Mouse (Mus musculus): ENCODE data around the gene Dnaaf5. TPM values are rescaled to one million over a fixed set of nuclear protein-coding genes. Genes with fewer than 3 reads are reported as not detected.

Gene Dnaaf5
- polyA plus RNA-seq, 1 experiment, result 24.5 TPM

- H3K4me1 ChIP-seq (ENCODE audit: control insufficient read depth, insufficient read depth, low read length), result no peaks in the 10 kb centered on the region
- no peak for DNase-seq
- no peak overlapping the region for H3K4me3 ChIP-seq (replicated peaks; ENCODE audit: extremely low read depth, low read depth, low read length)
- WGBS, result 48% methylated on average over 2 of the region's 2 CpGs
- TF ChIP-seq CTCF (IDR thresholded peaks at IDR 0.05; ENCODE audit: insufficient read depth, low read length) (no peak), POLR2A (IDR thresholded peaks at IDR 0.05; ENCODE audit: borderline replicate concordance, extremely low read depth, low read depth, low read length) (no peak)
Measured at GRCm38 (mm10) chr5:139118961-139119276, 31.1 kb upstream of the Dnaaf5 start.

GRCm38 (mm10) chr5:139125717-139126116, 24.3 kb upstream of the Dnaaf5 start:
- TF ChIP-seq CTCF (IDR thresholded peaks at IDR 0.05; ENCODE audit: insufficient read depth, low read length), result no peak
- TF ChIP-seq POLR2A (IDR thresholded peaks at IDR 0.05; ENCODE audit: borderline replicate concordance, extremely low read depth, low read depth, low read length), result no peak

GRCm38 (mm10) chr5:139128476-139129065, 21.5 kb upstream of the Dnaaf5 start:
- no peak for DNase-seq
- Histone ChIP-seq H3K4me1 (ENCODE audit: control insufficient read depth, insufficient read depth, low read length) (no peaks in the 10 kb centered on the region), H3K4me3 (replicated peaks; ENCODE audit: extremely low read depth, low read depth, low read length) (no peak overlapping the region)
- TF ChIP-seq POLR2A (IDR thresholded peaks at IDR 0.05; ENCODE audit: borderline replicate concordance, extremely low read depth, low read depth, low read length) (no peak), CTCF (IDR thresholded peaks at IDR 0.05; ENCODE audit: insufficient read depth, low read length) (no peak)
- WGBS, result 47% methylated on average over 12 of the region's 12 CpGs

More at GRCm38 (mm10) chr5:139125717-139126116, 24.3 kb upstream of the Dnaaf5 start:
- 77% methylated on average over 3 of the region's 3 CpGs for WGBS
- no peaks in the 10 kb centered on the region for H3K4me1 ChIP-seq (ENCODE audit: control insufficient read depth, insufficient read depth, low read length)
- no peak overlapping the region for H3K4me3 ChIP-seq (replicated peaks; ENCODE audit: extremely low read depth, low read depth, low read length)
- no peak for DNase-seq

GRCm38 (mm10) chr5:139129078-139129477, 20.9 kb upstream of the Dnaaf5 start:
- Histone ChIP-seq H3K4me3 (replicated peaks; ENCODE audit: extremely low read depth, low read depth, low read length) (peak overlapping the region; percentile 46), H3K4me1 (ENCODE audit: control insufficient read depth, insufficient read depth, low read length) (no peaks in the 10 kb centered on the region)
- WGBS, result 20% methylated on average over 12 of the region's 12 CpGs
- TF ChIP-seq POLR2A (IDR thresholded peaks at IDR 0.05; ENCODE audit: borderline replicate concordance, extremely low read depth, low read depth, low read length), result peak; percentile 44; the same call in 1 of the 2 replicates
- no peak for TF ChIP-seq CTCF (IDR thresholded peaks at IDR 0.05; ENCODE audit: insufficient read depth, low read length)
- no peak for DNase-seq

GRCm38 (mm10) chr5:139129572-139130151, 20.4 kb upstream of the Dnaaf5 start:
- TF ChIP-seq POLR2A (IDR thresholded peaks at IDR 0.05; ENCODE audit: borderline replicate concordance, extremely low read depth, low read depth, low read length), result no peak
- no peak for TF ChIP-seq CTCF (IDR thresholded peaks at IDR 0.05; ENCODE audit: insufficient read depth, low read length)
- H3K4me3 ChIP-seq (replicated peaks; ENCODE audit: extremely low read depth, low read depth, low read length), result peak overlapping the region; percentile 46
- no peaks in the 10 kb centered on the region for H3K4me1 ChIP-seq (ENCODE audit: control insufficient read depth, insufficient read depth, low read length)
- WGBS, result 6% methylated on average over 49 of the region's 55 CpGs
- DNase-seq, result no peak

GRCm38 (mm10) chr5:139130351-139130750, 19.7 kb upstream of the Dnaaf5 start:
- TF ChIP-seq POLR2A (IDR thresholded peaks at IDR 0.05; ENCODE audit: borderline replicate concordance, extremely low read depth, low read depth, low read length) (no peak), CTCF (IDR thresholded peaks at IDR 0.05; ENCODE audit: insufficient read depth, low read length) (no peak)
- Histone ChIP-seq H3K4me3 (replicated peaks; ENCODE audit: extremely low read depth, low read depth, low read length) (no peak overlapping the region), H3K4me1 (ENCODE audit: control insufficient read depth, insufficient read depth, low read length) (no peaks in the 10 kb centered on the region)
- DNase-seq, result no peak
- 83% methylated on average over 5 of the region's 5 CpGs for WGBS

- 79% methylated on average over 8 of the region's 8 CpGs for WGBS
- TF ChIP-seq CTCF (IDR thresholded peaks at IDR 0.05; ENCODE audit: insufficient read depth, low read length), result no peak
- TF ChIP-seq POLR2A (IDR thresholded peaks at IDR 0.05; ENCODE audit: borderline replicate concordance, extremely low read depth, low read depth, low read length), result no peak
- DNase-seq, result no peak
- no peaks in the 10 kb centered on the region for H3K4me1 ChIP-seq (ENCODE audit: control insufficient read depth, insufficient read depth, low read length)
- no peak overlapping the region for H3K4me3 ChIP-seq (replicated peaks; ENCODE audit: extremely low read depth, low read depth, low read length)
Measured at GRCm38 (mm10) chr5:139134501-139134900, 15.5 kb upstream of the Dnaaf5 start.

- no peak for DNase-seq
- H3K4me1 ChIP-seq (ENCODE audit: control insufficient read depth, insufficient read depth, low read length), result no peaks in the 10 kb centered on the region
- WGBS, result 49% methylated on average over 1 of the region's 1 CpGs
- TF ChIP-seq CTCF (IDR thresholded peaks at IDR 0.05; ENCODE audit: insufficient read depth, low read length), result no peak
- TF ChIP-seq POLR2A (IDR thresholded peaks at IDR 0.05; ENCODE audit: borderline replicate concordance, extremely low read depth, low read depth, low read length), result no peak
- no peak overlapping the region for H3K4me3 ChIP-seq (replicated peaks; ENCODE audit: extremely low read depth, low read depth, low read length)
Measured at GRCm38 (mm10) chr5:139136341-139136740, 13.7 kb upstream of the Dnaaf5 start.

GRCm38 (mm10) chr5:139137176-139137575, 12.8 kb upstream of the Dnaaf5 start:
- WGBS, result 89% methylated on average over 6 of the region's 6 CpGs
- H3K4me1 ChIP-seq (ENCODE audit: control insufficient read depth, insufficient read depth, low read length), result no peaks in the 10 kb centered on the region
- TF ChIP-seq POLR2A (IDR thresholded peaks at IDR 0.05; ENCODE audit: borderline replicate concordance, extremely low read depth, low read depth, low read length) (no peak), CTCF (IDR thresholded peaks at IDR 0.05; ENCODE audit: insufficient read depth, low read length) (no peak)
- no peak overlapping the region for H3K4me3 ChIP-seq (replicated peaks; ENCODE audit: extremely low read depth, low read depth, low read length)
- DNase-seq, result no peak

- 58% methylated on average over 12 of the region's 12 CpGs for WGBS
- TF ChIP-seq CTCF (IDR thresholded peaks at IDR 0.05; ENCODE audit: insufficient read depth, low read length), result no peak
- no peak for TF ChIP-seq POLR2A (IDR thresholded peaks at IDR 0.05; ENCODE audit: borderline replicate concordance, extremely low read depth, low read depth, low read length)
- no peak overlapping the region for H3K4me3 ChIP-seq (replicated peaks; ENCODE audit: extremely low read depth, low read depth, low read length)
- no peaks in the 10 kb centered on the region for H3K4me1 ChIP-seq (ENCODE audit: control insufficient read depth, insufficient read depth, low read length)
- no peak for DNase-seq
Measured at GRCm38 (mm10) chr5:139138261-139138925, 11.6 kb upstream of the Dnaaf5 start.
